Mouse (Mus musculus) kidney, adult 11 months (tissue): ENCODE results near the gene Map1lc3b.
"Not testable (repeated sequence)": the region's sequence is repeated elsewhere in the genome, so short reads cannot be mapped to it uniquely, and the experiment has no call there.

ENCODE experiments used
- DNase-seq: peaks from one replicate; pipeline ENCODE4 v3.0.0; 2022

Gene Map1lc3b

DNA sequence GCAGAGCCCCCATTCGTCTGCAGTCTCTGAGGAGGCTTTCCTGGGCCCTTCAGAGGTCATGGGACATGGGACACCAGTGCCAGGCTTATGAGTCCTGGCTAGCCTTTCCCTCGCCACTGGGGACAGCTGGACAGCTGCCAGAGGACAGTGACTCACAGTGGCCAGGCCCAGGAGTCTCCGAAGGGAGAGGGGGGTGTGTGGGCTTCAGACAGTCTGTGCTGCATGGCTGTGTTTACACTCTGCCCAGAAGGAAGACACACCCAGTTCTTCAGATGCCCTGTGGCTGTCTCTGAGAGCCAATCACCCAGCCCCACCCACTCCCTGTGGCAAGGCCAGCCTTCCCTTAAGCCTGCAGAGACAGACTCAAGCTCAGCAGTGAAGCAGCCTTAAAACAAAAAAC lies 16.9 kb upstream of the Map1lc3b start:
- peak; percentile 39 for DNase-seq

DNA sequence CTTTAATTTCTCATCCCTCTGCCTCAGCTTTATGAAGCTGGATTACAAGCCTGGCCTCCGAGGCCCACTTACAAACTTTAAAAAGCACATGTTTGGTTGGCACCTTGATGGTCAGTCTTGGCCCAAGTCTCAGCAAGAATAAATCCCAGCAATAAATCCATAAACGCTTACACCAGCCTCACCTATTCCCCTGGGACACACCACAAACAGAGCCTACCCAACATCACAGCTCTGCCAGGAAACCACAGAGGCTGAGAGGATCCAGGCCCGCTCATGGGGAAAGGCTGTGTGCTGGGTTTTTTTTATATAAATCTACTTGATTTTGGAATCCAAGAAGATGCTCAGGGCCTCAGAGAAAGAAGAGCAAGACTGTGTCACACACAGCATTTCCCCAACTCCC lies 14.5 kb upstream of the Map1lc3b start:
- DNase-seq, result no peak

DNA sequence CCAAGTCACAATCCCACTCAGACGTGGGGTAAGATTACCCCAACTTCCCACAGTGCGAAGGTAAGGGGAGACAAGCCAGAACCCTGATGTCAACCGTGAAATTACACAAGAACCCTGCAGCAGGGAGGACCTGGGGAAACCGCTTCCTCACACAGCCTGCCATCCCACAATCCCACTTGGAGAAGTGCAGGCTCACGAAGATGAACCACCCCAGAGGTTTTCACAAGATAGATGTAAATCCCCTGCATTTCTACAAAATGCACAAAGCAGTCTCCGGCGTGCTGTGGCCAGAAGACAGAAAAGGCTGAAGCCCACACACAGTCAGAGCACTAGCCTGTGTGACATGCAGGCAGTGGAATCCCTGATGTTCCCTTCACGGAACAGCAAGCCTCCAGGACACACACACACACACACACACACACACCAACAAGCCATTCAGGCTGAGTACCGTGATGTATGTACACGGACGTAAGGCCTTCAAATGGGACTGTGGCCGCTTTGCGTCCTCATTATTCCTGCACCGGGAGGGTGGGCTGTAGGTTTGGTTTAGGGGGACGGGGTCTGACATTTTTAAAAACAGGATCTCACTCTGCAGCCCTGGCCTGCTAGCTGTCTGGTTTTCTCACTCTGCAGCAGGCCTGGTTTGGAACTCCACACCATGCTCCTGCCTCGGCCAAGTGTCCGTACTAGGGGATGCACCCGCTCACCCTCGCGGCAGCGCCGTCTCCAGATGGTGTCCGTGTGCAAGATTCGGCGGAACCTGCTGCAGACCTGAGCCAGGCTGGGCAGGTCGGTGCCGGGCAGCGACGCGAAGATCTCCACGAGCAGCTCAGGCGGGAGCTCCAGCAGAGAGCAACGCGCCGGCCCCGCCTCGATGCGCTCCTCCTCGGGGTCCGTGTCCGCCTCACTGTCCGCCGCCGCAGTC lies 12.1 kb upstream of the Map1lc3b start:
- no peak for DNase-seq

DNA sequence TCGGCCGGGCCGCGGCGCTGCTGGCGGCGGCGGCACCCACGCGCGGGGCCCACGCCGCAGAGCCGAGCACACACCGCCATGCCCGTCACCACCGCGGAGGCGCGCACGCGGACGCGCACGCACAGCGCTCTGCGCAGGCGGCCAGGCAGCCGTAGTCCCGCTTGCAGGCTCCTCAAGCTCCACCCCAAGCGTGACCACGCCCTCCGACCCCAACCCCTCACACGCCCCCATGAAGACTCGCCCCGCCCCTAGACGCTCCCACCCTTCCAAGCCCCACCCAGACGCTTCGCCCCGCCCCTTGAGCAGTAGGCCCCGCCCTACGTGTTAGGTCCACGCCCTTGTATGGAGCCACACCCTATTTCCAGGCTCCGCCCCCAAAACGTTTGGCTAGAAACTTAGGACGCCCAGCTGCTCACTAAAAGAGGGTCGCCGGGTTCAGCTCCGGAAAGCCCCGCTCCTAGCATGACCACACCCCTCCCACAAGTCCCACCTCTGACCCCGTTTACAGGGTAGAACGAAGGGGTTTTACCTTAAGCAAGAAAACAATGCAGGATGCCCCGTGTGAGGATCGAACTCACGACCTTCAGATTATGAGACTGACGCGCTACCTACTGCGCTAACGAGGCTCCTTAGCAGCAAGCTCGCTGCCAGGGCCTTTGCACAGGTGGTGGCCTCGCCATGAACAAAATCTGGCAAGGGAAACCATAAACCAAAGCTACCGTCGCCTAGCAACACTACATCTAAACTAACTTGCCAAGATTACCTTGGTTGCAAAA lies 11.3 kb upstream of the Map1lc3b start, which contains the start of gene Fbxo31:
TSS of gene Fbxo31 (minus strand) at position 131 of the 776 bp plus-strand sequence.
- peak; percentile 96 for DNase-seq

DNA sequence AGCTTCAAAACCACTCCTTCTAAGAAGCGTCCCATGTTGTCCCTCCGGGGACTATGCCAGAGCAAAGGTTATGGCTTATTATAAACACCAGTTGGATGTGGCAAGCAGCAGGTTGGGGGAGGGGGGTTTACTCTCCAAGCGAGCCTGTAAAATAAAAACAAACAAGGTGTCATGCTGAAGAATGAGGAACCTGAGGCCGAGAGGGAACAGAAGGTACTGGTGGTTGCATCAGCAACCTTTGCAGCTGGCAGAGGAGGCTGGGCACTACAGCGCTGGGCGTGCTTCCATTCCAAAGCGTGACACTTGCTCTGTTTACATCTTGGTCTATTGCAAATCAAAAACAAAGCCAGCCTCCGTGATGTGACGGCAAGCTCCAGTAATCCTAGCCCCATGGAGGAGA lies 9.7 kb upstream of the Map1lc3b start:
- no peak for DNase-seq

DNA sequence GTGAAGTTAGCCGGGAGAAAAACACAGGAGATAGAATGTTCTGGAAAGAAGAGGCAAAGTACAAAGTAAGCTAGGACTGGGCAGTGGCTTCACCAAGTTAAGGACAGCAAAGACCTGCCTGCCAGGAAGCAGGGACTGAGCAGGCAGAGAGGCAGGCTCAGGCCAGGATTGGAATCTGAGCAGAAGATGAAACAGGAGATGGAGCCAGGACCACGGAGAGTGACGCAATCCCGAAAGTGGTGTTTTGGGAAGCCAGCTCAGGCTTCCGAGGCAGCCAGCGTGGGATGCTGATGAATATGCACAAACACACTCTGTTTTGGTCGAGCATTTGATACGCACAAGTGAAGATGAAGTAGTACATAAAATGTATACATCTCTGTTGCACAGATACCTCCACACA lies 6.5 kb upstream of the Map1lc3b start:
- no peak for DNase-seq

- no peak for DNase-seq
Measured at GRCm38 (mm10) chr8:121584730-121585129, 5.4 kb upstream of the Map1lc3b start.

GRCm38 (mm10) chr8:121585159-121585825 lies 4.9 kb upstream of the Map1lc3b start:
- DNase-seq, result peak; percentile 99

DNA sequence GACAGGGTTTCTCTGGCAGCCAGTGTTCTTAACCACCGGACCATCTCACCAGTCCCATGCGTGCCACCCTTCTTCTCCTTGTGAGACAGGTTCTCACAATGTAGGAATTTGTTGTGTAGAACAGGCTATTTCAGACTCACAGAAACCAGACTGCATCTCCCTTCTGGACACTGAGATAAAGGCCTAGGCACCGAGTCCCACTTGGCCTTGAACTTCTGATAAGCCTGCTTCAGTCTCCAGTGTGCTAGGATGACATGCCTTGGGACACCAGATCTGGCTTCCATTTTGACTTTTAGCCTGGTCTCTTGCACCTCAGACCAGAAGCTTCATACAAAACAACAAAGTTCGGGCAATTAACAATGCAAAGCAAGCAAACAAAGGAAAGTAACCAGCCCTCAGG lies 1.4 kb upstream of the Map1lc3b start:
- no peak for DNase-seq

GRCm38 (mm10) chr8:121589205-121589726 lies 895 bp upstream of the Map1lc3b start:
- DNase-seq, result no peak

DNA sequence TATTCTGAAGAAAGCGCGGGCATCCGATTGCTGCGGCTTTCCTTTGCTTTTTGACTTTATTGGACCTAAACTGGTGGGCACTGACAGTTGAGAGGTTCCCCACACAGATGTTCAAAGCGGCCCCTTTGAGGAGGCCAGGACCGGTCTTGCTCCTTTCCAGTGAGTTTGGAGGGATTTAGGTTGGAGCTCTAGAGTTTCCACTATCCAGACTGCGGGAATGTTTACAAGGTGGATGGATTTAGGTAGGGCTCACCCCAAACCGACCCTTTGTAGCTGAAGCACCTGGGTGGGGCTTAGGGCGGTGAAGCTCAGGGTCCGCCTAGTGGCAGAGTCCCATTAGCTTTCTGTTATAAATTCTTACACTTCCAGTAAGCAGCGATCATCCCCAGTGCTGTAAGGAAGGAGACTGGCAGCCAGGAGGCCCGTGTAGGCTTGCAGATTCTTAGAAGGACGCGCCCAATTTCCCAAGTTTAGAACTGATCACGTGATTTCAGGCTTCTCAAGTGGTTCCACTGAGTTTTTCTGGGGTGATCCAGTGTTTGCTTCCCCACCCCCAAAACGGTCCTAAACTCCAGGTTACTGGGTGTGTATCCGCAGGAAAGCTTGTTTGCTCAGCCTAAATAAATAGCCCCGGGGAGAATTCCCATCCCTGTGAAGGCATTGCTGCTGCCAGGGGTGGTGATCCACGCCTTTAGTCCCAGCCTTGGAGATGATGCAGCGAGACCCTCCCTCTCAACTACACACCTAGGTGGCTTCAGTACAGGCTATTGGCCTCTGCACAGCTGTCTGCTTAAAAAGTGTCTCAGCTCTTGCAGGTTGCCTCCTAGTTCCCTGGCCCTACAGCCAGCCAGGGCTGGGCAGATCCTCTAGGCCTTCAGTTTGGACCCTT lies 1.3 kb downstream of the Map1lc3b start:
- DNase-seq, result peak; percentile 56

GRCm38 (mm10) chr8:121593293-121593692 lies 3.1 kb downstream of the Map1lc3b start:
- DNase-seq, result no peak

DNA sequence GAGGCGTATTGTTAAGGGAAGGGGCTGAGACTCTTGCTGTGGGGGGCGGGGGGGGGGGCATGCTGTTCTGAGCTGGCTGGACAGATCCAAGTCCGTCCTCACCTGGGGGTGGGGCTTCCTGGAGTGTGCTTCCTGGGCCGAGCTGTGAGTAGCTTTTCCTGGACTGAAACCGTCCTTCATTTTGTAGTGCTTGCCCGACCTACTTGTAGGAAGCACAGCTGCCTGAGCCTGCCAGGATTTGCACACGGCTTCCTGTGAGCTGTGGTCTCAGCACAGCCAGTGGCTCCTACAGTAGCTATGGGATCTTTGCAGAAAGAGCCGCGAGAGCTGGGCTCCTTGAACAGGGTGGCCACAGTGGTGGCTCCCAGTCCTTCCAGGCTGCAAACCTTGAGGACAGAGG lies 3.8 kb downstream of the Map1lc3b start:
- DNase-seq, result peak; percentile 57

GRCm38 (mm10) chr8:121597492-121597891 lies 7.3 kb downstream of the Map1lc3b start:
- DNase-seq, result not testable (repeated sequence)

GRCm38 (mm10) chr8:121598190-121598589 lies 8.0 kb downstream of the Map1lc3b start:
- no peak for DNase-seq

DNA sequence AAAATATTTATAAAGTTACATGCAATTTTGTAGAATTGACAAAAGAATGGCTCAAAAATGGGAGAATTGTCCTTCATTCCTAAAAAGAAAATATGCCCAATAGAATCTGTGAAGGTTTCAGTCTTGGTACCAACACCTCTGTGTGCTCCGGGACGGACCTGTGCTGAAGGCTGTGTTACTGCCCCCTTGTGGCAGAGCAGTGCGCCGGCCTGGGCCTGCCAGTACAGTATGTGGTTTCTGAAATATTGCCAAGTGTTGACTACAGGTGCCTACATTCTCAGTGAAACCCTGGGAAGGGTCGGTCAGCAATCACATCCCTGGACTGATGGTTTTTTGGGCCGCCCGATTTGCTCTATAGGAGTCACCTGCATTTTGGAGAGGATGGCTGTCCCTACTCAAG lies 8.7 kb downstream of the Map1lc3b start:
- DNase-seq, result peak; percentile 81

- DNase-seq, result no peak
Measured at GRCm38 (mm10) chr8:121599842-121600241, 9.7 kb downstream of the Map1lc3b start.

GRCm38 (mm10) chr8:121602411-121602810 lies 12.2 kb downstream of the Map1lc3b start:
- DNase-seq, result no peak

- peak; percentile 82 for DNase-seq
Measured at GRCm38 (mm10) chr8:121602860-121603259, 12.7 kb downstream of the Map1lc3b start.

GRCm38 (mm10) chr8:121603801-121604200 lies 13.6 kb downstream of the Map1lc3b start:
- no peak for DNase-seq

GRCm38 (mm10) chr8:121607661-121608060 lies 17.5 kb downstream of the Map1lc3b start:
- no peak for DNase-seq

DNA sequence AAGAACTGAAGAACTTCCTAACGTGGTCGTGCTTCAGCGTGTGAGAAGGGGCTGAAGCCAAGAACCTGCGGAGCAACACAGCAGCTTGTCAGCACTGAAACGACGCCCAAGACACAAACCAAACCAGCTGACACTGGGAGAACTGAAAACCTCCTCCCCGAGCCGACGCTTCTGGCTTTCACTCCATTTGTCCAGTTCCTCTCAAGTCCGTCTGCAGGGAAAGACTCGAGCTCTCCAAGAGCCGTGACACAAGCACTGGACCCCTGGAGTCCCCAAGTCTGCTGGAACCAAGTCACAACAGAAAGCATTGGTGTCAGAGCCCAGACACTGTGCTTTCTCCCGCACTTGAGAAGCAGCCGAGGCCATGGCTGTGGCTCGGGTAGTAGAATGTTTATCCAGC lies 19.1 kb downstream of the Map1lc3b start:
- no peak for DNase-seq
